Mouse (Mus musculus) CH12.LX (cell line): ENCODE results near the gene Scfd2. TPM values are rescaled to one million over a fixed set of nuclear protein-coding genes. Genes with fewer than 3 reads are reported as not detected.

Experiments
- DNase-seq: peaks from one replicate; pipeline ENCODE4 v3.0.0-alpha.2; 2013; ENCODE audit errors: extremely low read depth
- H3K27ac ChIP-seq: 2 replicates; pipeline ENCODE4 v1.5.1; 2012; ENCODE audit warnings: low read depth, mild to moderate bottlenecking, control low read depth, moderate library complexity; ENCODE audit not compliant: insufficient read depth
- H3K27me3 ChIP-seq: replicated peaks from 2 replicates; pipeline ENCODE3; 2012; ENCODE audit warnings: inconsistent platforms
- H3K36me3 ChIP-seq, 2 experiments: replicated peaks in 1 of 2; 2 replicates each; pipeline versions ENCODE3 to v1.6.1; 2012; ENCODE audit warnings: inconsistent platforms in 1 of 2, low read length in 1 of 2, mild to moderate bottlenecking in 1 of 2, mixed read lengths in 1 of 2, moderate library complexity in 1 of 2; ENCODE audit not compliant: control insufficient read depth in 1 of 2, insufficient read depth in 1 of 2
- H3K4me1 ChIP-seq, 2 experiments: 2 replicates each; pipeline ENCODE4 v1.6.1; 2012; ENCODE audit warnings: inconsistent platforms in 1 of 2, moderate library complexity in 1 of 2; ENCODE audit not compliant: insufficient read depth in 2 of 2, control insufficient read depth in 1 of 2
- H3K4me2 ChIP-seq: 2 replicates; pipeline ENCODE4 v1.6.1; 2012; ENCODE audit warnings: low read depth, mild to moderate bottlenecking, control low read depth; ENCODE audit not compliant: poor library complexity, insufficient read depth, severe bottlenecking
- H3K4me3 ChIP-seq, 3 experiments: fragments of 150-350 bp in 1 of 3; sonication (generic) in 1 of 3; replicated peaks in 1 of 3; 2 replicates each; pipeline versions ENCODE3 to v1.5.1; 2011 to 2012; ENCODE audit warnings: low read depth in 2 of 3, low read length in 2 of 3, mild to moderate bottlenecking in 2 of 3, moderate library complexity in 2 of 3, control low read depth in 1 of 3, improper control_type of control experiment in 1 of 3, inconsistent platforms in 1 of 3, mixed read lengths in 1 of 3; ENCODE audit not compliant: poor library complexity in 1 of 3
- H3K79me2 ChIP-seq: replicated peaks from 2 replicates; pipeline ENCODE4 v1.6.1; 2012; ENCODE audit warnings: mild to moderate bottlenecking, moderate library complexity; ENCODE audit not compliant: control insufficient read depth, poor library complexity, insufficient read depth, severe bottlenecking; ENCODE audit errors: extremely low read depth
- H3K9ac ChIP-seq: 2 replicates; pipeline ENCODE4 v1.6.1; 2012; ENCODE audit warnings: low read depth, mild to moderate bottlenecking, control low read depth, moderate library complexity; ENCODE audit not compliant: insufficient read depth
- H3K9me3 ChIP-seq: replicated peaks from 2 replicates; pipeline ENCODE3; 2012; ENCODE audit warnings: low read length, inconsistent platforms, mixed read lengths
- CHD2 ChIP-seq: IDR thresholded peaks from 2 replicates; pipeline ENCODE4 v1.6.1; 2011; ENCODE audit warnings: low read length, improper control_type of control experiment
- CTCF ChIP-seq, 2 experiments: IDR thresholded peaks in 1 of 2; conservative IDR thresholded peaks in 1 of 2; 2 replicates each; pipeline ENCODE4 v1.5.1; 2011 to 2012; ENCODE audit warnings: low read depth in 2 of 2, low read length in 2 of 2, improper control_type of control experiment in 1 of 2, inconsistent platforms in 1 of 2, mild to moderate bottlenecking in 1 of 2, moderate library complexity in 1 of 2
- ELF1 ChIP-seq: IDR thresholded peaks from 2 replicates; pipeline ENCODE4 v1.6.1; 2014; ENCODE audit warnings: low read depth, mild to moderate bottlenecking, inconsistent platforms, low read length, improper control_type of control experiment
- ETS1 ChIP-seq: conservative IDR thresholded peaks from 2 replicates; pipeline ENCODE4 v1.6.1; 2012; ENCODE audit warnings: low read depth, mild to moderate bottlenecking, inconsistent platforms, low read length, improper control_type of control experiment, moderate library complexity
- GABPA ChIP-seq: IDR thresholded peaks from 2 replicates; pipeline ENCODE4 v1.6.1; 2012; ENCODE audit warnings: low read depth, low read length, improper control_type of control experiment, inconsistent platforms; ENCODE audit not compliant: insufficient replicate concordance
- HCFC1 ChIP-seq: IDR thresholded peaks from 2 replicates; pipeline ENCODE4 v1.6.1; 2012; ENCODE audit warnings: low read depth, mild to moderate bottlenecking, inconsistent platforms, low read length, improper control_type of control experiment
- IRF4 ChIP-seq: IDR thresholded peaks from 2 replicates; pipeline ENCODE4 v1.6.1; 2014; ENCODE audit warnings: low read depth, mild to moderate bottlenecking, inconsistent platforms, low read length, improper control_type of control experiment
- JUN ChIP-seq: IDR thresholded peaks from 2 replicates; pipeline ENCODE4 v1.6.1; 2011; ENCODE audit warnings: low read depth, mild to moderate bottlenecking, low read length, improper control_type of control experiment, moderate library complexity; ENCODE audit not compliant: insufficient read depth
- KAT2A ChIP-seq: IDR thresholded peaks from 2 replicates; pipeline ENCODE4 v1.6.1; 2012; ENCODE audit warnings: low read length, improper control_type of control experiment, inconsistent platforms; ENCODE audit not compliant: insufficient replicate concordance
- MAFK ChIP-seq: IDR thresholded peaks from 2 replicates; pipeline ENCODE4 v1.6.1; 2011; ENCODE audit warnings: low read length, improper control_type of control experiment; ENCODE audit not compliant: insufficient replicate concordance
- MAX ChIP-seq: IDR thresholded peaks from 2 replicates; pipeline ENCODE4 v1.6.1; 2011; ENCODE audit warnings: low read length, improper control_type of control experiment
- MEF2A ChIP-seq: IDR thresholded peaks from 2 replicates; pipeline ENCODE4 v1.6.1; 2014; ENCODE audit warnings: low read depth, mild to moderate bottlenecking, inconsistent platforms, low read length, improper control_type of control experiment, borderline replicate concordance
- MYC ChIP-seq: IDR thresholded peaks from 2 replicates; pipeline ENCODE4 v1.6.1; 2011; ENCODE audit warnings: low read depth, mild to moderate bottlenecking, improper control_type of control experiment, low read length
- NELFE ChIP-seq: IDR thresholded peaks from 2 replicates; pipeline ENCODE4 v1.6.1; 2011; ENCODE audit warnings: low read depth, low read length, improper control_type of control experiment
- NRF1 ChIP-seq: IDR thresholded peaks from 2 replicates; pipeline ENCODE4 v1.6.1; 2014; ENCODE audit warnings: low read depth, mild to moderate bottlenecking, inconsistent platforms, low read length, improper control_type of control experiment, moderate library complexity
- POLR2A ChIP-seq: IDR thresholded peaks from 2 replicates; pipeline ENCODE4 v1.6.1; 2011; ENCODE audit warnings: low read depth, mild to moderate bottlenecking, improper control_type of control experiment, low read length
- POLR2AphosphoS2 ChIP-seq: IDR thresholded peaks from 2 replicates; pipeline ENCODE4 v1.6.1; 2011; ENCODE audit warnings: low read depth, low read length, improper control_type of control experiment
- RAD21 ChIP-seq: IDR thresholded peaks from 2 replicates; pipeline ENCODE4 v1.6.1; 2011; ENCODE audit warnings: low read depth, mild to moderate bottlenecking, low read length, improper control_type of control experiment, moderate library complexity
- SIN3A ChIP-seq: IDR thresholded peaks from 2 replicates; pipeline ENCODE4 v1.6.1; 2012; ENCODE audit warnings: low read length, improper control_type of control experiment, inconsistent platforms
- SMC3 ChIP-seq: IDR thresholded peaks from 2 replicates; pipeline ENCODE4 v1.6.1; 2011; ENCODE audit warnings: low read depth, low read length, improper control_type of control experiment
- TBP ChIP-seq: conservative IDR thresholded peaks from 2 replicates; pipeline ENCODE4 v1.6.1; 2011; ENCODE audit warnings: low read depth, low read length, improper control_type of control experiment
- TCF12 ChIP-seq: IDR thresholded peaks from 2 replicates; pipeline ENCODE4 v1.6.1; 2014; ENCODE audit warnings: low read depth, mild to moderate bottlenecking, inconsistent platforms, low read length, improper control_type of control experiment
- UBTF ChIP-seq: IDR thresholded peaks from 2 replicates; pipeline ENCODE4 v1.6.1; 2012; ENCODE audit warnings: low read depth, mild to moderate bottlenecking, inconsistent platforms, low read length, improper control_type of control experiment, moderate library complexity
- ZC3H11A ChIP-seq: IDR thresholded peaks from 2 replicates; pipeline ENCODE4 v1.6.1; 2012; ENCODE audit warnings: low read depth, mild to moderate bottlenecking, inconsistent platforms, low read length, improper control_type of control experiment
- ZMIZ1 ChIP-seq: IDR thresholded peaks from 2 replicates; pipeline ENCODE4 v1.6.1; 2012; ENCODE audit warnings: low read depth, mild to moderate bottlenecking, inconsistent platforms, low read length, improper control_type of control experiment
- ZNF384 ChIP-seq: IDR thresholded peaks from 2 replicates; pipeline ENCODE4 v1.6.1; 2012; ENCODE audit warnings: low read depth, low read length, improper control_type of control experiment, inconsistent platforms
- dilution Hi-C: fragments of 300-500 bp; cut with MboI; formaldehyde crosslinking; loops from 2 replicates; pipeline ENCODE4 v1.14.3; 2020; ENCODE audit warnings: low sequenced_read_pairs; ENCODE audit not compliant: extremely low pct_unique_long_range_greater_than_20kb, extremely low pct_ligation_motif_present
- in situ Hi-C: fragments of 300-500 bp; cut with MboI; formaldehyde crosslinking; loops from 3 replicates; pipeline ENCODE4 v1.14.3; 2019; ENCODE audit warnings: low sequenced_read_pairs, low pct_ligation_motif_present, low pct_unique_long_range_greater_than_20kb, mixed read lengths
- polyA plus RNA-seq: library from polyadenylated mRNA; unstranded; fragments of >175 nt; gene quantifications from 2 replicates; pipeline ENCODE4 v1.2.1, GENCODE M21; 2012; ENCODE audit warnings: low read depth; ENCODE audit not compliant: insufficient read length
- total RNA-seq, 2 experiments: library from RNA; depleted of rRNA; stranded (reverse); fragments of 300-350 nt in 1 of 2; fragments of >200 nt in 1 of 2; gene quantifications; 2 replicates each; pipeline ENCODE4 v1.2.3; 2012 to 2014

Gene Scfd2
- total and polyA plus RNA-seq, 3 experiments: 13.2 to 18.0 (median 14.4) TPM

DNA sequence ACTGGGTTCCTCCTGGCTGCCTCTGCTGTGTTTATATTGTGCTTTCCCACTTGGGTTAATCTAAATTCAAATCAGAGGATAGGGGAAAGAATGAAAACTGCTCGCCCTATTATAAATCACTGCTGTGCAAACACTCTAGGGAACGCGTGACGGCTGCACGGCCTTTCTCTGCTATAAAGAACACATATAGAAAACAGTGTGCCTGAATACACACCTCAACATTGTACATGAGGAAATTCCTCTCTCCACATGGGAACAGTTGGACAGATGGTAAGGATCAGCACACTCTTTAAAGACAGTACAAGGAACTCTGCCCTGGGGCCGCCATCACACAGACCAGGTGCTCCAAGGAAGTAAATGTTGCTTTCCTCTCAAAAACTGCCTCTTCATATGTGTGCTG, 166.2 kb downstream of the Scfd2 start:
- TF ChIP-seq HCFC1 (no peak), KAT2A (no peak), MYC (no peak), ZNF384 (no peak), POLR2A (no peak), RAD21 (no peak), IRF4 (no peak), SIN3A (no peak), MEF2A (no peak), ETS1 (no peak), ZC3H11A (no peak), GABPA (no peak), MAFK (no peak), JUN (no peak), NELFE (no peak), UBTF (no peak), CHD2 (no peak)
- Histone ChIP-seq H3K4me2 (no peak overlapping the region), H3K4me1 (no peaks in the 10 kb centered on the region), H3K27ac (no peak overlapping the region), H3K36me3 (no peaks in the 10 kb centered on the region), H3K79me2 (no peaks in the 10 kb centered on the region), H3K27me3 (no peaks in the 10 kb centered on the region), H3K9ac (no peak overlapping the region), H3K9me3 (no peaks in the 10 kb centered on the region), H3K4me3 (no peak overlapping the region)
- no peak for DNase-seq
- dilution Hi-C loops: no loop called here
- in situ Hi-C loops: no loop called here

DNA sequence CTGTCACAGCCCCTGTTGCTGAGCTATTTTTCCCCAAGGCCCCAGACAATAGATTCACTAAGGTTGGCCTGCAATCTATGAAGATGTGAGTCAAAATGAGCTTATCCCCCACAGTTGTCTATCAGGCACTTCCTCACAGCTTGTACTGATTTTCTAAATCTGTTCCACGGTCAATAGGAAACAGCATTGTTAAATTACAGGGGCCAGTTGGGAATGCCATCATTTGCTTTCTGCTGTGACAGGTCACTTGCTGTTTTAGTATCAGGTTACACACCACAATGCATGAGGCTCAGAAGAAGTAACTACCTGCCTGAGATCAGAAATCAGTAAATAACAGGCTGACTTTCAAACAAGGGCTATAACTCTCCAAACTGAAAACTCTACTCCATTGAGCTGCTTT, 168.3 kb downstream of the Scfd2 start:
- no peaks in the 10 kb centered on the region for H3K79me2 ChIP-seq
- in situ Hi-C loops: no loop called here
- H3K9ac ChIP-seq: no peak overlapping the region
- no peak overlapping the region for H3K27ac ChIP-seq
- no peaks in the 10 kb centered on the region for H3K36me3 ChIP-seq
- no peak overlapping the region for H3K4me3 ChIP-seq
- no peak overlapping the region for H3K4me2 ChIP-seq
- H3K27me3 ChIP-seq: no peaks in the 10 kb centered on the region
- no peaks in the 10 kb centered on the region for H3K4me1 ChIP-seq
- H3K9me3 ChIP-seq: no peaks in the 10 kb centered on the region
- dilution Hi-C loops: no loop called here
- TF ChIP-seq SMC3 (no peak), MAX (no peak), POLR2AphosphoS2 (no peak), CTCF (conservative IDR thresholded peaks at IDR 0.05 in 1 of 2, IDR thresholded peaks at IDR 0.05 in 1 of 2; ENCODE audit: low read depth in 2 of 2, low read length in 2 of 2) (no peak), TCF12 (no peak), JUN (no peak), SIN3A (no peak), HCFC1 (no peak), MEF2A (no peak), ZMIZ1 (no peak), NRF1 (no peak), TBP (no peak), ZNF384 (no peak), ELF1 (no peak), MYC (no peak)
- DNase-seq: no peak
